Mouse (Mus musculus): ENCODE data around the gene Epb41.

The Epb41 gene

DNA sequence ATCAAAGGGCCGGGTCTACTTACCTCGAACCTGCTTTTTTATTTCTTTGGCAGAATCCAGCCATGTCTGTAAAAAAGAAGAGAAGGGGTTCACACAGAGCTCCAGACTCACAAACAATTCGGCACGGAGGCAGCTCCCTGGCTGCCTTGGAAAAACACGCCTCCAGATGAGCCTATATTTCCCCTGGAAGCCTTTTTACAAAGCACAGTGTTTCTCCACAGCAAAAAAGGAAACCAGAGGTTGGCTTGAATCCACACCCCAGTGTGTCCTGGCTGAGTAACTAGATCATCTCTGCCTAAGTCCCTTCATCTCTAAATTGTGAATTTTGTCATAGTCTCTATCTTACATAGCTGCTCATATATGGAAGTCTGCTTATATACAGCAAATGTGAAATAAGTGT lies 77.6 kb downstream of the Epb41 start:
- no peak for DNase-seq

DNA sequence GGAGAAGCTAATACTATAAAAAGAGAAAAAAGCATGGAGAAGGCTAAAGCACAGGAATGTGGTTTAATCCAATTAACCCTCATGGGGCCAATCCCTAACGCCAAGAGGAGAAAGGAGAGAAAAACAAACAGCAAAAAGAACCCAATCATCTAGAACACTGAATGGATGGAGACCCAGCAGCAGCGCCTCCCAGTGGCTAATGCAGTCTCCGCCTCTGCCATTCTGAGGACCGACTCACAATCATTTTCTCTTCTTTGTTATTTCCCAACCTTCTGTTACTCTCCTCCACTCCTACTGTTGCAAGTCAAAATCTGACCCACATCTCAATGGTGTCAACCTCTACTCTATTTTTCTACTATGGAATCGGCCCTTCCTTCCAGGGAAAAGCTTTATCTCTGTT lies 78.1 kb downstream of the Epb41 start:
- no peak for DNase-seq

DNA sequence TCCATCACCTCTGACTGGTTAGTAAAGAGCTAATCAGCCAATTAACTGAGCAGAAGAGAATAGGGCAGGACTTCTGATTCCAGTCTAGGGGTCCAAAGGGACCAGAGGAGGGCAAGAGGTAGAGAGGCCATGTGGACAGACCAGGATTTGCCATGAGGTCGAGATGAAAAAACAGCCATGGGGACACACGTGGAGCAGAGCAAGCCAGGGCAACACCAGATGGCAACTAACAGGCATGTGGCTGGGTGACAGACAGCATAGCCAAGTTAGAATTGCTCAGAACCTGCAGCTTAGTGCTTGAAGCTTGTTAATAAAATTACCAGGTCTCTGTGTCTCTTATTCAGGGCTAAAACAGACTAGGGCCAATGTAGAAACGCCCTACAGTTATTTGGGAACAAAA lies 81.3 kb downstream of the Epb41 start:
- DNase-seq, result no peak

DNA sequence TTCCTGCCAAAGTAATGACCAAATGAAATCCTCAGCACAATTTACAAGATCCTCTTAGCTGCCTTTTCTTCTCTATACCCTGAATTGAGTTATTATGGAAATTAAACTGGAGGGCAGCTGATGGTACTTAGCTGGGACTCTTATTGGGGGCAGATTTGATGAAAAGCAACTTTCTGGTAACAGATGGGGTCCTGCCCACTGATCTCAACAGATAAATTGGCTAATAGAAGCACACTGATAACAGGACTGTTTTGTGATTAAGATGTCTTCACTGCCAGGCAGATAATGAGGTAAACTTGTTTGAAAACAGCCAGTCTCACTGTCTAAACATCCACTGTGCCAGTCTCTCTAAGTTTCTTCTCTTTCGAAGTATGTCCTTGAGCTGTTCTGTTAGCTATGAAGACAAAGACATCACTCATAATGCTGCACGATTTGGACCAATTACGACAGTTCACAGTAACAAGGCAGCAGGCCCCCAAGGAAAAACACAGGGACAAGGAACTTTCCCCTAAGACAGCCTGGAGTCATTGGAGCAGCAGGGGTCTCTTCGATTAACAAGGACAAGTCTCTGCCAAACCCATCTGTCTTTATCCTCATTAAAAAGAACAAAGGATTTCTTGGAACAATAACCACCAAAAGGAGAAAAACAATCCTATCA lies 92.1 kb downstream of the Epb41 start:
- DNase-seq, result no peak

DNA sequence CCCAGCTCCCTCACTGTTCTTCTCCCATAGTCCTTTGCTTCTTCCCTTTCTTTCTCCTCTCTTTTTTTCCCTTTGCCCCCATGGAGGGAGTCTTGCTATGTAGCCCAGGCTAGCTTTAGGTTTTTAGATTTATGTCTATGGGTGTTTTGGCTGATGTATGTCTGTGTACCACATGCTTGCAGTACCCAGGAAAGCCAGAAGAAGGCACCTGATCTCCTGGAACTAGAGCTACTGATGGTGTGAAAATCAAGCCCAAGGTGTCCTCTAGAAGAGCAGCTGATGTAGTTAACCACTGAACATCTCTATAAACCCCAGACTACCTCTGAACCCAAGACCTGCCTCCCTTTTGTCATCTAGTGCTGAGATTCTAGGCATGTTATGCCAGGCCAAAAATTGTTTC lies 93.4 kb downstream of the Epb41 start:
- no peak for DNase-seq

DNA sequence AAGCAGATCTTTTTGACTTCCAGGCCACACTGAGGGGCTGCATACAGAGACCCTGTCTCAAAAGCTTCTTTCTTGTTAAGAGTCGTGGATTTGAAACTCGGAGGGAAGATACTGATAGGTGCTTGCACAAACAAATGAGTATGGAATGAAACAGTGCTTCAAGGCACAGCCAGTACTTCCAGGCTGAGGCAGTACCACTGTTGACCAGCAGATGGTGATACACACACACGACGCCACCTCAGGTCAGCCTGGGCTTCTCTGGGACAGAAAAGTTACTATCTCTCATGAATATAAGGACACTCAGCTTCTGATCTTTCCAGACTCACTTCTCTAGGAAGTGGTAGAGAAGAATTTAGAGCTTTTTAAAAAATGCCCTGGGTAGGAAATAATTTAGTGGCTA lies 97.9 kb downstream of the Epb41 start:
- DNase-seq, result peak; percentile 85

DNA sequence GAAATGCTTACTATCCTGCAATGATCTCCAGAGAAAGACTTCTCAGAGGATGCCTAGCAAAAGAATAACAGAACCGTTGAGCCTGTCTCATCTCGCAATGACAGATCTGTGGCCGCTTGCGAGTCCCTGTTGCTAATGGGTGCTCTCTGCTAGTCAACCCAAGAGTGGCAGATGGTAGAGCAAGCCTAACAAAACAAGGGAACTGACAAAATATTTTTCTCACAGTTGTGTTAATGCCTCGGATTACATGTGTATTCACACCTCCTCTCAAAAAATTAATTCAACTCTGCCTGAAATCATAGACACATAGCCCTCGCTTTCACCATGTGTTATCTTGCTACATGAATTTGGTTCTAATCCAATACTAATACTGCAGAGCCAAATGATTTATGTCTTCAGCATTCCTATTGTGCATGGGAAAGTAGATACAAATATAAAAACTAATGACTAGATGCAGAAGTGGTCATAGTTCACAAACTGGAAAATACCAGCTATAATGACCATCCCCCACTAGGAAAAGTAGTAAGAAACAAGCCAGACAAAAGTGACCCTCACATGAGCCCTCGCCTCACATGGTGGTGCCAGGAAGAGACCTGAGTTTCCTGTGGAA lies 104.8 kb downstream of the Epb41 start:
- DNase-seq, result no peak

DNA sequence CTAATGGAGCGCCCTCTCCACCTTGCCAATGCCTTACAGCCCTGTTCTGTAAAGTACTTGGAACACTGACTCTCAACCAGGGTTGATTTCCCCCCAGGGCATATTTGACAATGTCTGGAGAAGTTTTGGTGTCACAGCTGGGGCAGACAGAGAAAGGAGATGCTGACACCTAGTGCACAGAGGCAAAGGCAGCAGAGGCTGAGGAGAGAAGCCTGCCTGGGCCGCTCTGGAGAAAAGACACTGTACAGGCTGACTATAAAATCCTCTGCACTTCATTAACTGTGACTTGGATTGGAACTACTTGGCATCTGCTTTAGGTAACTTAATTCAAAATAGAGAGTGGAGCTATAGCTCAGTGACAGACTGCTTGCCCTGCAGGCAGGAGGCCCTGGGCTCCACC lies 106.2 kb downstream of the Epb41 start:
- DNase-seq, result peak; percentile 15

DNA sequence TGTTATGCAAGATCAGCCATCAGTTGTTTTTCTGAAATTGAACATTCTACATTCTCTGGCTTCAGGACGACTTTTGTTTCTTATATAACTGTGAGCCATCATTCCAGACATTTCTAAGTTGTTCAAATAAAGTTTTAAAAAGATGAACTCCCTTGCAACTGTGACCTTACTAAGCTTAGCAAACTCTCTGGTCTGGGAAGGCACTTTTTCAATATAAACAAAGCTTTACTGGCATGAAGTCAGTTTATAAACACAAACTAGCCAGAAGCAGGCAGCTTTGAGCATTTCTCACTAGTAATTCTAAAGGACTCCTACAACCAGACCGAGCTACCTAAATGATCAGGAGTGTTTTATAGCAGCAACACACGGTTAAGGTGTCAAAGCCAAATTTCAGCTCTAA lies 118.0 kb downstream of the Epb41 start:
- DNase-seq, result no peak

DNA sequence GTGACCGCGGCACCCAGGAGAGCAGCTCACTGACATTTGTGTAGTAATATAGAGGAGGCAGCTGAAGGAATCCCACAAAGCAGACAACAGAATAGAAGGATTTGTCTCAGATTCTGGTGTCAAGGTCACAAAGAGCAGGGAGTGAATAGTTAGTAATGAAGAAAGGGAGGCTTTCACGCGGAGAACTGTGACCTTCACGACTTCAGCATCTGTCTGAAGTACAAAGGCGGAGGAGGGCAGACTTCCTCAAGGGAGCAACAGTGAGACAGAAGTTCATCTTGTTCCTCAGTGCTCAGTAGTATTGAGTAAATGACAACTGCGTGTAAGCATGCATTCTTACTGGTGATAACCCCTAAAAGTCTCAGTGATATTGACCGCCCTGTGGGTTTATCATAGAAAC lies 124.5 kb downstream of the Epb41 start:
- DNase-seq, result no peak

DNA sequence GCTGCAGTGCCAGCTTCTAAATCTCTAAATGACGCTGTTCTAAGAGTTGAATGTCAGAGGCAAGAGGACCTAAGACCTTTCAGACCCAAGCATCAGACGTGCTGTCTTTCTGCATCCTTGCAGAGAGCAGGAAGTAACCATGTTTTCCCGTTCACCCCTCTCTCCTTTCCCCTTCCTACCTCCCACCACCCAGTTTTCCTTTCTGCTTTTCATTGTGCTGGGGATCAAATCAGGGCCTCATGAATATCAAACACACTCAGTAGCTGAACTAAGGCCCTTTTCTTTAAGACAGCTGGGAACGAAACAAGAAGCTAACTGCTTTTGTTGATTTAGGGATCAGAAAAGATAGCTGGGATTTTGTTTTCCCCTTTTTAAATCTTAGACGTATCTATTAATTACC lies 125.2 kb downstream of the Epb41 start:
- no peak for DNase-seq

DNA sequence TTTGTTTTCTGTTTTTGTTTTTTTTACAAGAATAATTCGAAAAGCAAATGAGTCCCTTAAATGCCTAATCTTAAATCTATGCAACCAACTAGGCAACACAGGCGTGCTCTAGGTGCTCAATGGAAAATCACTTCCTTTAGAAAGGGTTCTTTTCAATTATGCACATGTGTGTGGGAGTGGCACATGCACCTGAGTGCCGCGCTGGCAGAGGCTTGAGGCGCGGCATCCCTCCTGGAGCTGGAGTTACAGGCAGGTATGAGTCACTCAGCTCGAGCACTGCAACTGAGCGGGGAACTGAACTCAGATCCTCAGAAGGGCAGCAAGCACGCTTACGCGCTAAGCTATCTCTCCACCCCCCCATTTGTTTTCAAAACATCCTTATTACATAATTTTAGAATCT lies 127.3 kb downstream of the Epb41 start:
- no peak for DNase-seq

DNA sequence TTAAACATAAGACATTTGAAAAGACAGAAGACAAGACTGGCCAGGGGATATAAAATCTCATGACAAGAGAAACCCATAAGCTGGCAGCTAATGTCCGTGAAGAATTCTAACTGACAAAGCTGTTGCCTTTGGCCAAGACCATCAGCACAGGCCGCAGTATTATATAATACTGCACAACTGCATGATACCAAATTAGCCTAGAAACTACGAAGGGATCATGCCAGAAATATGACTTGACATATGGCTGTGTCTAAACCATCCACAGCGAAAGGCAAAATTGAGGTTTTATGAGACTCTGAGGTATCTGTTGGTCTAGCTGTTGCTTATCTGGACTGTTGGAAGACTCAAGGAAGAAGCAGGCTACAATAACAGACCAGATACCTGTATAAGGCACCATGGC lies 134.3 kb downstream of the Epb41 start:
- no peak for DNase-seq

DNA sequence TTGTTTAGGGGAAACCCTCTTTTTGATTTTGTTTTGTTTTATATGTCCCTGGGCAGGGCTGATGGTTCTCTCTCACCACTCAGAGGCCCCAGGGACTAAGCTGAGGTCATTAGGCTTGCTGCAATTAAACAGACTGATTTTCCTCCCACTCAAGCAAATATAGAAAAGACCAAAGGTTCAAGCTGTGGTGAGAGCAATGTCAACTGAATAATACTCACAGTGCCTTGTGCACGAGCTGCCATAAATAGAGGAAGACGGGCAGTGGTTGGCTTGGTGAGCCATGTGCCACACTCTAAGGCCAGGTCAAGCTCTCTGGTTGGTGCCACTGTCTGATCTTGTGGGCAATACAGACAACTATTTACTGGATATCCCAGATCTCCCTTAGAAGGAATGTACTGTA lies 135.7 kb downstream of the Epb41 start:
- DNase-seq, result no peak

DNA sequence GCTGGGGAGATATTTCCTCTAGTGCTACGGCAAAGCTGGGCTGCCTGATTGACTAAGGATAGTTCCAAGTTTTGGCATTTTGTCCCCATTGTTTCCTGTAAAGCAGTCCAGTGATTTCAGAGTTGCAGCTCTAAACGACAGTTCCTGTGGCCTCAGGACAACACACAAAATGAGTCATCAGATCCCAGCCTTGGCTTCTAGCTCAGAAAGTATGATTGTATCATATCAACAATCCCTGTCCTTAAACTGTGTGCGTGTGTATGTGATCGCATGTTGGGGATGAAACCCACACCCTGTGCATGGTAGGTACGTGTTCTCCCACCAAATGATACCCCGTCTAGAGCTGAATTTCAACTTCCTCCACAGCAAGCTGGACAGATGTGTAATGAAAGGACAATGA lies 146.0 kb downstream of the Epb41 start:
- DNase-seq, result no peak

DNA sequence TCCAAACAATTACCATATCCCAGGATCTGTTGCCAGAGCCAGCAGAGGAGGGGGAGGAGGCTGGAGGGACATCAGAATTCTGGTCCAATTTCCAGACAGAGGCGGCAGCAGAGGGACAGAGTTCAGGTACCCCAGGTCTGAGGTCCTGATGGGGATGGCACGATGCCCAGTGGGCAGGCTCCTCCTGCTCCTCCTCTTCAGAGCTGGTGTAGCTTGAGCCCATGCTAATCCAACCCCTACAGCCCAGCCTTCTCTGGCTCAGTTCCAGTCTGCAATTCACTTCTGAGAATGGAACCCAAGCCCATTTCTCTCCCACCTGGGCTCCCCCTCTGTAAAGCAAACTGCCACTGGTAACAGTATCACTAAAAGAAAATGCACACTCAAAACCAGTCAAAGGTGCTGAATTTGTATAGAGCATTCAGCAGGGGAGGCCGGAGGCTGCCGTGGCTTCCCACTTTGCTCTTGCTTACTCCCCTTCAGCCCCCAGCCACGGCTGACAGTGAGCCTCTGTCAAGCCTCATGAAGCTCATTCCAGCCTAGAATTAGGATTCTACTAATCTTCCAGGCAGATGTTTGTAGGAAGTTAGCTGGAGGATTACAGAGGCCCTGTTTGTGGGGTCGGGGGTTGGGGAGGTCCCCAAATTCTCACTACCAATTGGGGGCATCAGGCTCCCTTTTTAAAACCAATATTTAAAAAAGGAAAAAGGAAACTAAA lies 150.9 kb downstream of the Epb41 start:
- DNase-seq, result peak; percentile 34

DNA sequence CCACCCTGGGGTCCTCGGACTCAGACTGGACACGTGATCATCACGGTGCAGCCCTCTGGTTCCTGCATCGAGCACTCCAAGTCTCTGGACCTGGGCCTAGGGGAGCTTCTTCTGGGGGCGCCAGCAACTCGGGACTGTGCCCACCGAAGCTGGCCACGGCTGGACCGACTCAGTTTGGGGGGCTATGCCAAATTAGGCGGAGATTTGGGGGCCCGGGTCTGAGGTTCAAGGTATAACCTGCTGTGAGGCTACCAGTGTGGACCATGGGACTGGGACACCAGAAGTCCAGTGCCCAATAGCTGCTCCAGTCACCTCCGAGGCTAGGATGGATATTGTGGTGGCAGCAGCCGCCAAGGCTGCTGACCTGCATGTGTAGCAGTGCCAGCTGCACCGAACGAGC lies 152.7 kb downstream of the Epb41 start:
- no peak for DNase-seq

DNA sequence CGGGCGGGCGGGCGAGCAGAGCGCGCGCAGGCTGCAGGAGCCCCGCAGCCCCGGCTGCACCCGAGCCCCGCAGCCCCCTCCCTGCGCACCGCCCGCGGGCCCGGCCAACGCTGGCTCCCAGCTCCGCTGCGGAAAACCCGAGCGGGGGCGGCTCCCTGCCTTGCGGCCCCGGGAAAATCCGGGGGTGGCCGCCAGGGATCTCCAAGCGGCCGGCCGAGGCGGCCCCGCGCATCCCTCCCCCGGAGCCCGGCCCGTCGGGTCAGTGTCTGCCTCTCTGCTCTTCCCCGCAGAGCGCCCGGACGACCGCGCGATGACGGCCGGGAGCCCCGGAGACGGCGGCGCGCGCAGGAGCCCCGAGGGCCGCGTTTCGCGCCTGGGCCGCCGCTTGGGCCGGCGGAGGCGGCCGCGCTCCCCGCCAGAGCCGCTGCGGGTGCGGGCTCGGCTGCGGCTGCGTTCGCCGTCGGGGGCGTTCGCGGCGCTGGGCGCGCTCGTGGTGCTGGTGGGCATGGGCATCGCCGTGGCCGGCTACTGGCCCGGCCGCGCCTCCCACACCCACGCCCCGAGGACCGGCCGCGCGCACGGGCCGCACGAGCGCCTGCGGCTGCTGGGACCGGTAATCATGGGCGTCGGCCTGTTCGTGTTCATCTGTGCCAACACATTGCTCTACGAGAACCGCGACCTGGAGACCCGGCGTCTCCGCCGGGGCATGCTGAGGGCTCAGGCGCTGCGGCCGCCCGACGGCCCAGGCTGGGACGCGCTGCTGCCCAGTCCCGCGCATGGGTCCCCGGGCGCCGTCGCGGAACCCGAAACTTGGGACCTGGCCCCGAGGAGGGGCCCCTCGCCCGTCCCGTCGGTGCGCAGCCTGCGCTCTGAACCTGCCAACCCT lies 153.4 kb downstream of the Epb41 start, which contains the start of gene Tmem200b:
Gene Tmem200b (plus strand): TSS at position 311 of the 886 bp plus-strand sequence.
- DNase-seq, result no peak

DNA sequence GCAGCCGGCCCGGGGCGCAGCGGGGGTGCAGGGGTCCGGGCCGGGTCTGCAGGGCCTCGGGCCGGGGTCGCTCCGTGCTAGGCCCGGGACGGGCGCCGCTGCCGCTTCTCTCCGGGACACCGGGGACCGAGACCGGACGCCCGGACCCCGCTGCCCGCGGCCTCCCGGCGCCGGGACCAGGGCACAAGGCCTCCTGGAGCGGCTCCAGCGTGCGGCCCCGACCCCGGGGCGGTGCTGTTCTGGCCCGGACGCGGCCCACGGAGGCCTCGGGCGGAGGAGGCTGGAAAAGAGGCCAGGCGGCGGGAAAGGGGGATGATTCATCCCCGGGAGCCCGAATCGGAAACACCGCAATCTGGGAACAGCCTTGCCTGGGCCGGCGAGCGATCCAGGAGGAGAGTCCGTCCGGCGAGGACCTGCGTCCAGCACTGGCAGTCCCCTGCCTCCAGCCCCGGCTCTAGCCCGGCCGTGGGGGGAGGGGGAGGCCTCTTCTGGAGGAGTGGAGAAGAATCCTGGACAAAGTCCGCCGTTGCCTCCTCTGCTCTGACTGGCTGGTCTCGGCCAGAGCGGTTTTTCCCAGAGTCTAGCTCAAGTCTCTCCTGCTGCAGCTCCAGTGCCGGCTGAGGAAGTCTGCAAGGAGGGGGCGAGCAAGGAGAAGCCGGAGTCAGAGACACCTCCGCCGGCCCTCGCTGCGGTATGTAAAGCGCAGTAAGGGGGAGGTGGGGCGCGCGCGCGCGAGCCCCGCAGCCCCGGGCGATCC lies 154.3 kb downstream of the Epb41 start:
- peak; percentile 61 for DNase-seq

DNA sequence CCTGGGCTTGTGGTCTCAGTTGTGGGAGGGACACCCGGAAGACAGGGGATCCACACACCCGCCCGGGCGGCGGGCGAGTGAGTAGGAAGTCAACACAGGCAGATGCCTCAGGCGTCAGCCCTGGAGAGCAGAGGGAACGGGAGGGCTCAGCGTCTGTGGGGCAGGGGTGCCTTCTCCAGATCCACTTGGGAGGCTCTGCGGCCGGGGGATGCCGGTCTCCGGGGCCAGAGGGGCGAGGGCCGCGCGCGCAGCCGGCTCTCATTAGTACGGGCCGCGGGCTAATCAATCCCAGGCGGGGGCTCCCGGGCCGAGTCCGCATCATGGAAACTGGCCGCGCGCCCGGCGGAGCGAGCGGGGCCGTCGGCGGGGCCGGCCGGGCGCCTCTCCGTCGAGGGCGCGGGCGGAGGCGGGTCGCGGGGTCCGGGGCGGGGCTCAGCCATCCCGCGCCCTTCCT lies 155.0 kb downstream of the Epb41 start:
- DNase-seq, result peak; percentile 66

DNA sequence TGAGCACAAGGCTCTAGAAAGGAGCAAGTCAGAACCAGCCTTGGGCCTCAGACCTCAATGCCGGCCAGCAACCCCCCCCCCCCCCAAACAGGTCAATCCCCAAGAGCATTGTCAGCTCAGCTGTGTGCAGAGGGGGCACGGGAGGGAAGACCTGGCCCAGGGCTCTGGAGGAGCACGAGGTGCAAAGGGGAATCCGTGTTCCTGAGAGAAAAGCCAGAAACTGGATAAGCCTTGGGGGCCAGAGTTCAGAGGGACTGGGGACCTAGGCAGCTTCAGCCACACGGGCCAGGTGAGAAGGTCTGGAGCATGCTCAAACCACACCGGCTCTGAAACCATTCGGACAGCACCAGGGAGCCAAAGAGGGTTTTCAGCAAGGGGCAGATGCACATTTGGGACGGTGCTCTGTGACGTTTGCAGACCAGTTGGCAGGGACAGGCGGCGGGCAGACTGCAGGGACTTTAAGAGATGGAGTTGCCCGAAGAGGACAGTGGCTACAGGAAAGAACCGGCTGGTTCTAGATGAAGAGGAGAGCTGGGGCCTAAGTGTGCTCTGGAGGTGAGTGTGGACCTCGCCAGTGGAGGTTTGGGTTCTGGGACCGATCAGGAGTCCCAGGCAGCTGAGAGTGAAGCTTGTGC lies 155.5 kb downstream of the Epb41 start:
- no peak for DNase-seq
